Mouse (Mus musculus) small intestine, adult 2 months (tissue): ENCODE data around the gene Ppp1r15b.

Experiments
- CTCF ChIP-seq: fragments of 200-500 bp; IDR thresholded peaks from 2 replicates; pipeline ENCODE4 v1.5.1; 2012; ENCODE audit warnings: low read depth, mild to moderate bottlenecking, control low read depth, inconsistent platforms, low read length, moderate library complexity, mixed read lengths; ENCODE audit not compliant: insufficient replicate concordance, insufficient read length; ENCODE audit errors: extremely low read depth
- POLR2A ChIP-seq: fragments of 200-500 bp; IDR thresholded peaks from 2 replicates; pipeline ENCODE4 v1.6.1; 2012; ENCODE audit warnings: low read depth, mild to moderate bottlenecking, control low read depth, inconsistent platforms, low read length, moderate library complexity

- TF ChIP-seq POLR2A: no peak; the same call in 1 of the 2 replicates
- TF ChIP-seq CTCF: no peak
These were observed 31.1 kb downstream of the Ppp1r15b start for GRCm38 (mm10) chr1:133162046-133162445.
